Mouse (Mus musculus) sigmoid colon, adult 10 weeks (tissue): ENCODE results near the gene Ccdc152. TPM values are rescaled to one million over a fixed set of nuclear protein-coding genes. Genes with fewer than 3 reads are reported as not detected.

ENCODE experiments used
- polyA plus RNA-seq: library from polyadenylated mRNA; stranded (reverse); fragments of 350-450 nt; fragmentation: Illumina TruSeq; extraction: RNeasy Lipid Tissue Mini Kit (QIAGEN cat#74804); gene quantifications from one replicate; pipeline ENCODE4 v1.2.3, GENCODE M21; 2014; ENCODE audit warnings: low read depth, low replicate concordance

Gene Ccdc152
- polyA plus RNA-seq, result not detected

DNA sequence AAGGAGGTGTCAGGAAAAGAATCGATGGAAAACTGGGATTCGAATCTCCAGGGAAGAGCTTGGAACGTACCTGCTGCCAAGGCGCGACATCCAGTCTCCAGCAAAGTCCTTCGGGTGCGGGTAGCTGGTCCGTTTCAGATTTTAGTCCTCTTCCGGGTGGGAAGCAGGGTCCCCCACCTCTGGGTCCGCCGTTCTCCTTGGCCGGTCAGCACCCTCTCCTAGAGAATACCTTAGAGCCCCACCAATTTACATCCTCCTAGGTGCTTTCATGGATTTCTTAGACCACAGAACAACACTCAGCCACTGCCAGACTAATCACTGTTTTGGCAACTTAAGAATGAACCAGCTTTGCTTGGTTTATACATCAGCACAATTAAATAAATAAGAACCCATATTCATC is at the start of gene Ccdc152:
Ccdc152 (minus strand) TSS at position 101 of the 400 bp plus-strand sequence.

DNA sequence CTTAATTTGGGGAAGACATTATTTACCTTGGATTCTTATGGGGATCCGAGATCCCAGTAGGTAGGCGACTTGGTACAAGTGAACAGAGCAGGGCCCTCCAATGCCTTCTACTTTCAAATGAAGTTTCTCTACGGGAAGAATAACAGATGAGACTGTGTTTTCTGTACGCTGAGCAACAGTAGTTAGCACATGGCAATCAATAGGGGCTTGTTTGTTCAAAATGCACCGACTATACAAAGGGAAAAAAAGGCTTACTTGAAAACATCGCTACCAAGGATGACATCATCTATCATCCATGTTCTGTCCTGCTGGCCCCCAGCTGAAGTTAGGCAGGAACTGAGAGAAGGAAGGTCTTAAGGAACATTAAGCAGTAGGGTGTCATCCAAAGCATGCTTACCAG is 35.1 kb downstream of the Ccdc152 start, which contains the start of gene Selenop:
Selenop (plus strand) TSS at position 301 of the 400 bp plus-strand sequence.

Other genes starting within 250 kb of the Ccdc152 start
- gene Selenop, start 35.0 kb downstream of the Ccdc152 start, polyA plus RNA-seq, result 3,867 TPM